Mouse (Mus musculus): Measurements from ENCODE around the gene Copz1.
"Not testable (repeated sequence)": the region's sequence is repeated elsewhere in the genome, so short reads cannot be mapped to it uniquely, and the experiment has no call there.

Copz1 gene

DNA sequence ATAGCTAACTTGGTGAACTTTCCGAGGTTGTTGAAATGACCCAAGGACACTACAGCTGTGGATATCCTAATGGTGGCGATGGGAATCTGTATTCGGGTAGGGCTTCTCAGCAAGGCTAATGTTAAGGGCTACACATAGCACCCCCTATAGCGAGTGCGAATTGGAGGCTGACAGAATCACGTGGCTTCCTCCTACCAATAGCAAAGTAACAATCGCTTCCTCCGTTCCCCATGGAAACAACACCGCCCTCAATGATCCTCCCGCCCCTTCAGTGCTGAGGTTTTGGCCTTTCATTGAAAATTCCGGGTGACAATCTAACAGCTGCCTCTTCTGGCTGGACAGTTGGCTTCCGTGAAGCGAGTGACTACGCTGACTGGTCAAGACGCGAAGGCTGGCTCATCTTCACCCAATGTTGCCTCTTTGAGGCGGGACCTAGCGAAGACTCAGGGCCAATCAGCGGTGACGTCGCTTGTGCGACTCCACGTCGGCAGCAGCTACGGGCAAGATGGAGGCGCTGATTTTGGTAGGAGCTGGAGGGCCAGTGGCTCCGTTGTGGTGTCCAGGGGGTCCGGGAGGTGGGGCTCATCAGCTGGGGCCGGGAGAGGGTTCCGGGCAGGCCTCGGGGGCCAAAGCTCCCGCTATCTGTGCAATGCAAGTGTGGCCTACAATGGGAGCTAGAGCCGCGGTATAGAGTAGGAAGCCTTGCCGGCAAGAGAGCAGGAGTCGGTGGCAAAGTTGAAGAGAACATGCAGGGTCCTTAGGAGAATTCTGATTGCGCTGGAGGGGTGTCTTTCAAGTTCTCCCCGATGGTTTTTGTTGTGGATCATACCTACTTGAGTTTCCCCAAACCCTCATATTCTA lies at the start of gene Copz1:
TSS of gene Copz1 (plus strand) at position 296 of the 861 bp plus-strand sequence.
- in situ Hi-C loops (cut with MboI, MseI) = loop anchor here (25.0 kb wide), 1 partner anchor 860 kb away; the partner anchor contains the start of gene Sp1

DNA sequence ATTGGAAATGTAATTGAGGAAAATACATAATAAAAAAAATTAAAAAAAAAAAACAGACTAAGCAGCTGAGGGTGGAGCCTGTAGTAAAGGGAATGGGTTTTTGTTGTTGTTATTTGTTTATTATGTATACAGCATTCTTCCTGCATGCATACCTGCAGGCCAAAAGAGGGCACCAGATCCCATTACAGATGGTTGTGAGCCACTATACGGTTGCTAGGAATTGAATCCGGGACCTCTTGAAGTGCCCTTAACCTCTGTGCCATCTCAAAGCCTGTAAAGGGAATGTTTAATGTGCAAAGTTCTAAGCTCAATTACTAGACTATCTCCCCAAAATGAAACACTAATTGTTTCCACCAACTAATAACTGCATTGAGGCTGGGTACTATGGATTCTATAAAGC lies 48.4 kb upstream of the Copz1 start:
- in situ Hi-C loops (cut with MboI, MseI) = no loop called here

DNA sequence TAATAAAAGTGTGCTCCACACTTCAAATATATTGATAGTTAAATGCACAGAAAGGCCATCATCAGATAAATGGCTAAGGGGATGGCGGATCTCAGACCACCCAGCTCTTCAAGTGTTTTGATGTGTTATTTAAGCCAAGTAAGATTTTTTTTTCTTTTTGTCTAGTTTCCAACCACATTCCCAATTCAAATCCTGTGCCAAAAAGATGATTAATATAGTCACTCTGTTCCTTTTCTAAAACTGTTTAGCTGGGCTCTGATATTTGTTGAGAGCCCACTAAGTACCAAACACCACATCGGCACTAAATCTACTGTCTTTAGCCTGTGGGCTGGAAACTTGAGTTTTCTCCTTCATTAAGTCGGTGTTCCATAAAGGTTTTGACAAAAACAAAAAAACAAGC lies 45.5 kb upstream of the Copz1 start:
- in situ Hi-C loops (cut with MboI, MseI) = no loop called here

DNA sequence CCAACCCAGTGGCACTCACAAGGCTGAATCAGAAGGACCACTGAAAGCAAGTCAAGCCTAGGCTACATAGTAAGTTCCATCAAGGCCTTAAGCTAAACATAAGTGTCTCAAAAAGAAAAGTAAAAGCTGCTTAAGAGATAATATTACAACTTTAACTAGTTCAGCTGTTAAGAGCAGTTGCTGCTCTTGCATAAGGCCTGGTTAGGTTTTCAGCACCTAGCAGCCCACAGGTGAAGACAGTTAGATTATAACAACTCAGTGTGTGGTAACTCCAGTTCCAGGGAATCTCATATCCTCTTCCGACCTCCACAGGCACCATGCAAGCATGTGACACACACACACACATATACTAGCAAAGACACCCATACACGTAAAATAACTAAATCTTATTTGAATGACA lies 44.9 kb upstream of the Copz1 start:
- in situ Hi-C loops (cut with MboI, MseI) = no loop called here

DNA sequence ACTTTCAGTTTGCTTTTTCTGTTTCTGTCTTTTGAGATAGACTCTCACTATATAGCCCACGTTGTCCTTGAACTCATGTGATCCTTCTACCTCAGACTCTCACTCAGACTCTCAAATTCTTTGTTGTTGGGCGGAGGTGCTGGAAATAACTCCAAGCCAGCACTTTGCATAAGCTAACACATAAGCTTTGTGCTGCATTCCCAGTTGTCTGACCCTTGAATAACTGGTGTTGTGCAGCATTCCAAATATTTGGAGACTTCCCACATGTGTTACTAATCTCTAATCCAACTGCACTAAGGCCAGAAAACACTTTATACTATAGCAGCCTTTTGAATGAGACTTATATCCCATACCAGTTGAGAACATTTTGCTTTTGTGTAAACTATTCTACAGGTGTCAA lies 43.6 kb upstream of the Copz1 start:
- in situ Hi-C loops (cut with MboI, MseI) = no loop called here

DNA sequence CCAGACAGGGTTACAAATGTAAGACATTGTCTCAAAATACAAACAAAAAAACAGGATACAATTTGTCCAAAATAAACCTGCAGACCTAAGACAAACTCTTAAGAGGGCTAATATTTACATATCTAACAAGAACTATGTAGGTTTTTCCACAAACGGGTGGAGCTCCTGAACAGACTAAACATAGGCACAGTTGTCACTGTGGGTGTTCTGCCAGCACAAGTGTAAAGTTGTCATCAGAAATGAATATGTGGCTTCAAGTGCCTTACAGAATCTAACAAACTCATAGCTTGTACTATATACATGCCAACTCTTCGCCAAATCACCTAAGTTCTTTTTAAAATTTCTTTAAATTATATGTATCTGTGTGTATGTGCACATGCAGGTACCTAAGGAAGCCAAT lies 39.4 kb upstream of the Copz1 start:
- in situ Hi-C loops (cut with MboI, MseI) = no loop called here

DNA sequence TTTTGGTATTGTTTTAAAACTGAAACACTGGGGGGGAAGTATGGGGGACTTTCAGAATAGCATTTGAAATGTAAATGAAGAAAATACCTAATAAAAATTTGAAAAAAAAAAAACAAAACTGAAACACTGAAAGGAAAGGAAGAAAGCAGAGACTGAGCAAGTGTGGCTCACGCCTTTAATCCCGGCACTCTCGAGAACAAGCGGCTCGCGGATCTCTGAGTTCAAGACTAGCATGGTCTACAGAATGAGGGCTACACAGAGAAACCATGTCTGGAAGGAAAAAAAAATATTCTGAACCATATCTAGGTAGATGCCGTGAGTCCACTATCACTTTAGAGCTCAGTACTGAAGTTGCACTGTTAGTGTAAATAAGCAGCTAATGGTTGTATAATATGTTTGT lies 35.2 kb upstream of the Copz1 start:
- in situ Hi-C loops (cut with MboI, MseI) = no loop called here

DNA sequence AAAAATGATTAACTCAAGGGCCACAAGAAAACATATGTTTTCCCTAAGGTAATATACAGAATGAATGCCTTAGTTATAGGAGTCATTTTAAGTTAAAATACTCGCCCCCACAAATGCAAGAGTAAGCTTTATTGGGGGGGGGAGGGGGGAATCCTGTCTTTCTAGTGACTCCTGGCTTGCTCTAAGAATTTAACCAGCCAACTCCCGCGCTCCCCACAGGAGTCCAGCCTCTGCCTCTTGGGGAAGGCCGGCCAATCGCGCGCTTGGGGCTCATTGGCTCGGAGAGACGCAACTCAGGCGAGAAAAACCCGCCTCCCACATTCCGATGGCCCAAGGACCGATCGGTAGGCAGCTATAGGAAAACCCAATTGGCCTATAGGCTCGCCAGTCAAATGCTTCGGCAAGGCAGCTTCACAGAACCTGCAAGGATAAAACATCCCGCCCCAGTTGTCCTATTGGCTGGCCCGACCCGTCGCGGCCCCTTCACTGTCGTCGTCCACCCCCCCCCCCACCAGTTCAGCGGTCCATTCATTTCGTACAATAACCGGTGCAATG lies 33.3 kb upstream of the Copz1 start:
- in situ Hi-C loops (cut with MboI, MseI) = no loop called here

DNA sequence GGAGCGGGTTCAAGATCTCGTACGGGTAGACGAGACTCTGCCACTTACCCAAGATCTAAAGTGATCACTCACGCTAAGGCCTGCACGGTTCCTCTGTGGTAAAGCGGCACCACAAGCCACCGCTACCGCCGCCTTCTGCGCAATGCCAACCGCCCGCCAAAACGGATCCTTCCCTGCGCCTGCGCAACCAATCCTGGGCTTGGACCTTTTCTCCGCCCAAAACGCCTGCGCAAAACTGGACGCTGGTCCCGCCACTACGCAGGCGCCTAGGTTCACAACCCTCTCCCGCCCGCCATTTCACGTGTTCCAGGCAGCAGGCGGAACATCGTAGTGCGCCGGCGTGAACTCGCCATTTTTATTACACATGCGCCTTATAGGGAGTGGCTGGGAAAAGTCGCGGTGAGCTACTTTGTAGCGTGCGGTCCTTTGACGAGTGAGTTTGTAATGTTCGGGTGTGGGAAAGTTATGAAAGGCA lies 32.8 kb upstream of the Copz1 start, which contains the start of gene Cbx5:
TSS of gene Cbx5 (minus strand) at position 132 of the 475 bp plus-strand sequence.
- in situ Hi-C loops (cut with MboI, MseI) = no loop called here

DNA sequence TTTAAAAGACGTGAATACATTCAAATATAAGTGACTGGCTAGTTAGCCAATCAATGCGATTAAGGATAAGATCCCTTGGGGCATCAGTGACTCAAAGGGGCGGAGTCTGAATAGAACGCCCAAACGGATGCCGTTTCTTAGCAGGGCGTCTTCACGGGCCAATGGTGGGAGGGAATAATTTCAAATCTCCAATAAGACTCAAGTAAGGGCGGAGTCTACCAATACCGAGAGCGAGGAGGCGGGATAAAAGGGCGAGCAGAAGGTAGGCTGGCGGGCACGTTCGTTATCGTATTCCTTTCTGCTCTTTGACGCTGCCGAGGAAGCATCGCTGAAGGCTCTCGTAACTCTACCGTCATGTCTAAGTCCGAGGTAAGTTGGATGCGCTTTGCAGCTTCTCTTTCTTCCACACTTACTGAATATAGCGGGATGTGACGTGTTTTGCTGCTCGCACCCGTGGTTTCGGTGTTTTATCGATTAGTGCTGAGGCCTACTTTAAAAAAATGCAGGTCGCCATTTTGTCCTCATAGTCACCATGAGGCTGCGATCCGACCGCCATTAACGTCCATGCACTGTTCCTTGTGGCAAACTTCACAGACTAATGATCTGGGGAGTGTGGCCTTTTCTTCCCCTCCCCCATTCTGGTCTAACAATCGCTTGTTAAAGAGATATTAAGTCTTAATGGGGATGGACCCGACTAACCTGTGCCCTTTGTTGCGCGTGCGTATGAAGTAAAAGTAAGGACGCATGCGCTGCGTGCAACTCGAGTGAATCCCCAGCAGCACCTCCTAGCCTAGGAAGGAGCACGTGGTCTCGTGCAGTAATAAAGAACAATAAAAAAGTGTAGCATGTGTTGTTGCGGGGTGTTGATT lies 32.1 kb upstream of the Copz1 start, which contains the start of gene Hnrnpa1:
TSS of gene Hnrnpa1 (plus strand) at position 273 of the 869 bp plus-strand sequence.
- in situ Hi-C loops (cut with MboI, MseI) = no loop called here

DNA sequence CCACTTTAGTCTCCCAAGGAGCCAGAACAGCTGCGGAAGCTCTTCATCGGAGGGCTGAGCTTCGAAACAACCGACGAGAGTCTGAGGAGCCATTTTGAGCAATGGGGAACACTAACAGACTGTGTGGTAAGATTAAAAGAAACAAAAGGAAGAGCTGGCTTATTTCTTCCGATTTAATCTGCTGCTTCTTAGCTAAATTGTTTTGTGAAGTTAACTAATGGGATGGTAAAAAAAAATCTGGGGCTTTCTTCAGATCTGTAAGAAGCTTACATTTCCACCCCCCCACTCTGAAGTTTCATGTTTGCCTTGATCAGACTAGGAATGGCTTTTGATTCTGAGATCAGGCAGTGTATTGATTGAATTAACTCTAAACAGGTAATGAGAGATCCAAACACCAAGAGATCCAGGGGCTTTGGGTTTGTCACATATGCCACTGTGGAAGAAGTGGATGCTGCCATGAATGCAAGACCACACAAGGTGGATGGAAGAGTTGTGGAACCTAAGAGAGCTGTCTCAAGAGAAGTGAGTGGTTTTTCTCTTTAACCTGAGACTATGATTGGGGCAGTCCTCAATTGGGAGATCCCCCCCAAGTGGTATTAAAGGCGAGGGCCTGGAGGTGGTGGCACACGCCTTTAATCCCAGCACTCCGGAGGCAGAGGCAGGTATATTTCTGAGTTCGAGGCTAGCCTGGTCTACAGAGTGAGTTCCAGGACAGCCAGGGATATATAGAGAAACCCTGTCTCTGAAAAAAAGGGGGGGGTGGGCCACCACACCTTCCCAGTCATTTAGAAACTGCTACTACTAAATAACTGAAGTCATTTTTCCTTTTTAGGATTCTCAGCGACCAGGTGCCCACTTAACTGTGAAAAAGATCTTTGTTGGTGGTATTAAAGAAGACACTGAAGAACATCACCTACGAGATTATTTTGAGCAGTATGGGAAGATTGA lies 31.2 kb upstream of the Copz1 start:
- in situ Hi-C loops (cut with MboI, MseI) = not testable (repeated sequence)

DNA sequence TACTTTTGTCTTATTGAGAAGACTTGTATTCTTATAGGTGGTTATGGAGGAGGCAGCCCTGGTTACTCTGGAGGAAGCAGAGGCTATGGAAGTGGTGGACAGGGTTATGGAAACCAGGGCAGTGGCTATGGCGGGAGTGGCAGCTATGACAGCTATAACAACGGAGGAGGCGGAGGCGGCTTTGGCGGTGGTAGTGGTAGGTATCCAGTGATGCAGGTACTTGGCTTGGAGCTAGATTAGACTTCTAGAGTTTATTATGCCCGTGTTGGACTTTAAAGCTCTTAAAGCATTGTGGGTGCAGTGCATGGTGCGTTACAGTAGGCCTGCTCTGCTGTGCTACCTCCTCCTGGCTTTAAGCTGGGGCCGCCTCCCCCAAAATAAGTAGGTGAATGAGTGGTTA lies 29.6 kb upstream of the Copz1 start:
- in situ Hi-C loops (cut with MboI, MseI) = no loop called here

DNA sequence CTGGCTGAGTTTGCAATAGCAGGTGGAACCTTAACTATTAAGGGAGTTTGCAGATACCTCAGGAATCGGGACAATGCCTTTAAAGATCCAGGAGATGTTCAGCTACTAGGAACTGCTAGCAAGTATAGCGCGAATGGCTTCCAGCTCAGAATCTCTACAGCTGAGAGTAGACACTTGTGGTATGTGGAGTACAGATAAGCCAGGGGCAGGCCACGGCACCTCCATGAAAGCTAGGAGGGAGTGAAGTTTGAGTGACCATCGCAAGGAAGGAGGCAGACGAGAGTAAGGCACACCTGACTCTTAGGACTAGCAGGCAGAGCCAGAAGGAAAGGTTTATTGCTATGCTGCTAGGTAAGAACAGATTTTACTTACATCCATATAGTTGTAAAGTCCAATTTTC lies 26.9 kb upstream of the Copz1 start:
- in situ Hi-C loops (cut with MboI, MseI) = no loop called here

DNA sequence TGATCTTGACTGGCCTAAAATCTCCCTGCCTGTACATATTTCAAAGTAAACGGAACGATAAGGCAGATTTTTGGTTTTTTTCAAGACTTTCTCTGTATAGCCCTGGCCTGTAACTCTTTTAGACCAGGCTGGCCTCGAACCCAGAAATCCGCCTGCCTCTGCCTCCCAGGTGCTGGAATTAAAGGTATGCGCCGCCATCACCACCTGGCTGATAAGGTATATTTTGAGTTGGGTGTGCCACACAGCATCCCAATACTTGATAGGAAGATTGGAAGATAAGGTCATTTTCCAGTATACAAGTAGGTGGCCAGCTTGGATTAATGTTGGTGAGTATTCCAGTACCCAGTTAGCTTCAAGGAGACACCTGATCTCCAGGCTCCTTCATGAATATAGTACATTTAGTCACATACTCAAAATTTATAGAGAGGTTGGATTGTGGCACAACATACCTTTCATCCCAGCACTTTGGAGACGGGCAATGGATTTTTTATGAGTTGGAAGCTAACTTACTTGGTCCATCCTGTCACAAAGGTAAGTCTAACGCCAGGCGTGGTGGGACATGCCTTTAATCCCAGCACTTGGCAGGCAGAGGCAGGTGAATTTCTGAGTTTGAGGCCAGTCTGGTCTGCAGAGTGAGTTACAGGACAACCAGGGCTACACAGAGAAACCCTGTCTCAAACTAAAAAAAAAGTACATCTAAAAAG lies 25.3 kb upstream of the Copz1 start:
- in situ Hi-C loops (cut with MboI, MseI) = no loop called here

DNA sequence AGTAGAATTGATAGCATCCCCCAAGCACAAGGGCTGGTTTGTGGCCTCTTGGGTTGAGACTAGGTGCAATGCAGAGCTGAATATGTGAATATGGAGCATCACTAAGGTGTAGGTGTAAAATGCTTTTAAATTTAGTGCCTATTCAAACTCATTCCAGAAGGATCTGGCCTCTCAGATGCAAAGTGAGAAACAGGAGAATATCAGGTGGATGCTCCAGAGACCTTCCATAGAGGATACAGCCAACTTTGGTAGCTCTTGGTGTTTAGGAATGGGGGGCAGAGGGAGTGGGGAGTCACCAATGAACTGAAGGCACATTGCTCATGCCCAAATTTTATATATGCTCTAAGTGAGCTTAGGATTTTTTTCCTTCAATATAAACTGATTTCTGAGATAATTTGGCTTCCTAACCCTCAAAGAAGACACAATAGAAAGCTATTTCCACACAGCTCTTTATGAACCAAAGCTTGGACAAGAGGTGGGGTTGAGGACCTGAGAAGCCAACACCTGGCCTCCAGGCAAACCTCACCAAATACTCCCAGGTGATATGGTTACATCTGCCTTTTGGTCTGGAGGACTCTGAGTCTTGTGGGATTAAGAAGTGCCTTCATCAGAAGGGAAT lies 24.6 kb upstream of the Copz1 start:
- in situ Hi-C loops (cut with MboI, MseI) = no loop called here

DNA sequence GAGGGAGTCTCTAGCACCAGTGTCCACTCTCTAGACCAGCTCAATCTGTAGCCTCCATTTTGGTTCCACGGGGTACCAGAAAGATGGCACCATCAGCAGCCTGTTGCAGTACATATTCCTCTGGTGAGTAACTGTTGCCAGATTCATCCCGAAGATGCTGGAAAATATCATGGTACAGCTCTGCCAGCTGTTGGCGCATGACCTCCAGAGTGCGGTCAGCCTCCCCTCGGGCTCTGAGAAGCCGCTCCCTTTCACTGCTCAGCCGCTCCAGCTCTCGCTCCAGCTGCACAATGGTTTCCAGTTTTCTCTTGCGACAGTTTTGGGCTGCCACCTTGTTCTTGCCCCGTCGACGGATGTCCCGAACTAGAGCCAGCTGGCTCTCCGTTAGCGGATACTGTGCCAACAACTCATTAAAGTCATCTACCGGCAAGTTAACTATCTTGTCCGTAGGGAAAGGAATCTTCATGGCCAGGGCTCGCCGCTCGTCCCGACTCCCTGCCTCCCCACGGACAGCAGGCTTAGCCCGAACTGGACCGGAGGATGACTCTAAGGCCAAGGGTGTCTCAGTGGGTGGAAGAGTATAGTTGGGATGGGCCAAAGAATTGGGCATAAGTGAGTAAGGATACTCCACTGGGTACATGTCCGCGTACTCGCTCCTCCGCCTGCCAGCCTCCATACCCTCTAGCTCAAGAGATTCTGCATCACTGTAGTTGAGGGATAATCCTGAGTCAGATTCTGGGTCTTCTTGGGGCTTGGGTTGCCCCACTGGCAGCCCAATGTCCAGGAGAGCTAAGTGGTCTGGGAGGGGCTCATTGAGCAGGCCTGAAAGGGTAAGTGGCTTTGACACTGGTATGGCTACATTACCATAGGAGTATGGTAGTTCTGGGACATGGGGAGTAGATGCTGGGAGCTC lies 23.9 kb upstream of the Copz1 start:
- in situ Hi-C loops (cut with MboI, MseI) = no loop called here

DNA sequence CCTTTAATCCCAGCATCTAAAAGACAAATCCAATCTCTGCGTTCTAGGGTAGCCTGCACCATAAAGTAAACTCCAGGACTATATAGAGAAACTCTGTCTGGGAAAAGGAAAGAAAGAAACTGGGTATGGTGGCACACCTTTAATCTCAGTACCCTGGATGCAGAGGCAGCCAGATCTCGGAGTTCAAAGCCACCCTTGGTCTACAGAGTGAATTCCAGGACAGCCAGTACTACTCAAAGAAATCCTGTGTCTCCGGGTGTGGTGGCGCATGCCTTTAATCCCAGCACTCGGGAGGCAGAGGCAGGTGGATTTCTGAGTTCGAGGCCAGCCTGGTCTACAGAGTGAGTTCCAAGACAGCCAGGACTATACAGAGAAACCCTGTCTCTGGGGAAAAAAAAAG lies 23.0 kb upstream of the Copz1 start:
- in situ Hi-C loops (cut with MboI, MseI) = not testable (repeated sequence)

DNA sequence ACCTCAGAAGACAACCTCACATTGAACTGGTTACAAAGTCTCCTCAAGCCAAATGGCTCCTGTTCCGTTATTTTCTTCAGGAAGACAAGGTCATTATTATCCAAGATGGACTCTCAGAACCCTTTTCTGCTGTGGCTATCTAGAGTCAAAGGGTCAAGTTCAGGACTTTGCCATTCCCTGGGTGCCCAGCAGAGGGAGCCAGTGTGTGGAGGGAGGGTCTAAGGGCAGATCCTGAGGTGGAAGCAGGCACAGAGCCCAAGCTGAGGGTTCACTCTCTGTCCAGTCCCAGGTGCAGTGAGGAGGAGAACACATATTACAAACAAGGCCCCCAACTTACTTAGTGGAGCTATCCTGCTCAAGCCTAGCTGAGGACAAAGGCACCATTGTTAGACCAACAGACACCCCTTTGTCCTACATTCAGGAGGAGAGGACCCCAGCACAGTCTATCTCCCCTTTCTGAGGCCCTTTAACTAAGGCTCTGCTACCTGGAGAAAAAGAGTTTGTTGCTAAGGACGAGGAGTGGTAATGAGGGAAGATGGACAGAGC lies 22.2 kb upstream of the Copz1 start:
- in situ Hi-C loops (cut with MboI, MseI) = loop anchor here (5.0 to 25.0 kb wide), 2 partner anchors 62 to 838 kb away; partner anchors contain the start of genes Gpr84 and Sp1

All from T-helper 1 cell (primary cell).